Mouse (Mus musculus) layer of hippocampus, adult 6 months (tissue): ENCODE measurements around the gene Abhd17a. TPM values are rescaled to one million over a fixed set of nuclear protein-coding genes. Genes with fewer than 3 reads are reported as not detected.

Source experiments
- long read RNA-seq, 2 experiments: library from polyadenylated mRNA; unstranded; transcript quantifications; one replicate each; pipeline ENCODE4 v2.0.0; 2019 to 2020
- microRNA-seq: library from miRNA; unstranded; fragments of <30 nt; microRNA quantifications from one replicate; pipeline ENCODE4 v1.2.0, GENCODE M21; 2020
- polyA plus RNA-seq: library from polyadenylated mRNA; unstranded; fragments of <200 nt; fragmentation: Nextera tagmentation; gene quantifications from 2 replicates; pipeline ENCODE4 v1.2.3, GENCODE M21; 2021

The Abhd17a gene
- polyA plus RNA-seq = 42.4 and 50.1 TPM in 2 replicates
- long read RNA-seq, experiment 1, transcript Abhd17a-201 (5 exons, 1,468 nt) = major isoform, 8 of 49 reads
- long read RNA-seq, experiment 1, partial matches to known transcripts = 38 of 49 reads
- long read RNA-seq, experiment 1, other reads (novel, unspliced or antisense) = 3 of 49 reads
- long read RNA-seq, experiment 2, transcript Abhd17a-201 (5 exons, 1,468 nt) = major isoform, 8 of 28 reads
- long read RNA-seq, experiment 2, partial matches to known transcripts = 11 of 28 reads
- long read RNA-seq, experiment 2, other reads (novel, unspliced or antisense) = 9 of 28 reads

GRCm38 (mm10) chr10:80589879-80590854, at the start of gene Abhd17a:
Gene Abhd17a (minus strand): TSS chr10:80590341.

DNA sequence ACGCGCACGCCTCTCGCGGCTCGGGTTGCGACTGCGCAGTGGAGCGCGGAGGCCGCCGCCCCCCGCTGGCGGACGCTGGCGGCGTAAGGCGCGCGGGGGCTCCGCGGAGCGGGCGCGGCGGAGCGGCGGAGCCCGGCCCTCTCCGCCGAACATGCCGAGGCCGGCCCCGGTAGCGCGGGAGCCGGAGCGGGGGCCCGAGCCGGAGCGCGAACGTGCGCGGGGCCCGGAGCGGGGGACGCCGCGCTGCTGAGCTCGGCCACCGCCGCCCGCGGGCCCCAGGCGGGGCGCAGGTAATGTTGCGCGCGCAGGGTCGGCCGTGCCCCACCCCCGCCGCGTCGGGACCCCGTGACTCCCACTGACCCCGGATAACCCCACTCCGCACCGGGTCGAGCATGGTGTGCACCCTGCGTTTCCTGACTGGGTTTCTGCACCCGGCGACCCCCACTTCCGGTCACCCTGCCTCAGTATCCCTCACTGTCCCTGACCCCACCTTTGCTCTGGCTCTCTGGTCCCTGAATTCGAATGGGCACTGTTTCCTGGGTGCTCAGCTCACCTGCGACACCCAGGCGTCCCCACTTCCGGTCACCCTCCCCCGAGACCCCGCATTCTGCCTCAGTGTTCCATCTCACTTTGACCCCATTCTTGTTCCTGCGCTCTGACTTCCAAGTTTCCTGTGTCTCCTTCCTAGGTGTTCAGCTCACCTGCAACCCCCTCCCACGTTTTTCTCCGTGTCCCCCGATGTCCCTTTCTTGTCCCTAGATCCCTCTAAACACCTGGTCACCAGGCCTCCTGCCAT, 32.7 kb upstream of the Abhd17a start, which contains the start of gene Csnk1g2:
Gene Csnk1g2, plus strand, starts transcription at position 178 of the 796 bp plus-strand sequence.

GRCm38 (mm10) chr10:80605721-80606120, 15.6 kb upstream of the Abhd17a start, which contains the start of gene Gm49322:
Gene Gm49322 (plus strand): TSS chr10:80606021.

DNA sequence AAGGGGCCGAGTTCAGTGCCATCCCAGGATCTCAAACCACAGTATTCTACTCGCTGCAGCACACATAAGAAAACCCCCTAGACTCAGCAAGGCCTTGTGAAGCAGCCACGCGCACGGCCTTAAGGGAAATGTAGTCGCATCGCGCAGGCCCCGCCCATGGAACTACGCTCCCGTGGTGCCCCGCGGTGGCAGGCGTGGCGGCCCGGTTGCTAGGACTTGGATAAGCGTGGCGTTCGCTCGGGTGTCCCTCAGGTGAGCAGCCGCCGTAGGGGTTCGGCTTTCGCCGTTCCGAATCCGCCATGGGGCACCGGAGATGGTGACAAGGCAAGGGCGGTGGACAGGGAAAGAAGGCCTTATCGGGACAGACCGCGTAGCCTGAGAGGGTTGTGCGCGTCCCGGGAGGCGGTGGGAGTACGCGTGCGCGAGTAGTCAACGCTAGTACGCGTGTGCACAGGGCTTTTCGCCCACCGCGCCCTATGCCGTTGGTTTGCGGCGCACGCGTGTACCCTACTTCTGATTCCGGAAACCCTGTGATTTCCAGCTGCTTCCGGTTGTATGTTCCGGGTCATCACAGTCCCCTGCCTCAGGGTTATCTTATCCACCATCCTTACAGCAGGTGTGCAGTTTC, 12.7 kb upstream of the Abhd17a start, which contains the start of the genes Scamp4 and Adat3:
Gene Scamp4, plus strand, starts transcription at position 175 of the 628 bp plus-strand sequence.
Gene Adat3, plus strand, starts transcription at position 183 of the 628 bp plus-strand sequence.

DNA sequence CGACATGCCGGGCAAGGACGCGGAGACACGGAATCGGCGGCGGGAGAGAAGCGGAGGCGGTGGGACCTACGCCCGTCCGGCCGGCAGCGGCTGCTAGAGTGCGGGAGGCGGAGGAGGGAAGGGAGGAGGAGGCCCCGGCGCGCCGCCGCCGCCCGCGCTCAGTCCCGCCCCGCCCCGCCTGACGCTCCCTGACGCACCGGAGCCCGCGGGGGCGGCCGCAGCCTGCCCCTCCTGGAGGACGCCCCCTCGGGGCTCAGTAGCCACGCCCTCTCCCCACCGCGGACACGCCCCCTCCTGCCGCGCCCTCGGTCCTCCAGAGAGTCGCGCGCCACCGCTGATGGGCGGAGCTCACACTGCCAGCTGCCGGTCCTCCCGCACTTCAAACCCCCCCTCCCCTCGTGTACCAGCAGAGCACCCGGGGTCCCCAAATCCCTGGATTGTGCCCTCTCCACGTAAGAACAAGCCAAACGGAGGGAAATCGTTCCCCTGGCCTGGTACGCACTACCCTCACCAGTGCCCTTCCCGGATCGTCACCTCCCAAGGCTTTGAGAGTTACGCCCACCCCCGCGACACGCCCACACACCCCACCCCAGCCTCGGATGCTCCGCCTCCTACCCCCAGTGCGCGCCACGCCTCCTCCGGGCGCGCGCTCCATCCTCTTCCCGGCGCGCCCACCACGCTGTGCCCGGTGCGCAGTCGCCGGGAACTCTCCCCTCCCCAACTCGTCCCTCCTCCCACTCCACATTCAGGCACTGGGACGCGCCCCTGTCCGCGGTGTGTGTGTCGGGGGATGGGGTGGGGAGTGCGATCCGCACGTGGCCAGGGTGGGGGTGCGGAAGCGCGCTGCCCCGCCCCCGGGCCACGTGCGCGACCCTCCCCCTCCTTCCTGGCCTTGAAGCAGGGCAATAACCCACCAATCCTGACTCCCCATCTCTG, 12.7 kb downstream of the Abhd17a start, which contains the start of gene Klf16:
Gene Klf16, minus strand, starts transcription at position 127 of the 936 bp plus-strand sequence.

GRCm38 (mm10) chr10:80561116-80561944, 28.8 kb downstream of the Abhd17a start, which contains the start of gene Rexo1:
Gene Rexo1 (minus strand): TSS chr10:80561560.

GRCm38 (mm10) chr10:80538710-80539394, 51.3 kb downstream of the Abhd17a start, which contains the start of gene Atp8b3:
Gene Atp8b3 (minus strand): TSS chr10:80539124.

Small RNAs within 50 kb of the gene (microRNA-seq; reads per million reads assigned to microRNA genes)
- 3.4 reads per million, percentile 11 among the genes with 10 or more reads in this experiment for gene Mir6912

Other genes with a start within 250 kb of the Abhd17a start
- 2.3 and 3.4 TPM in 2 replicates for gene Adamtsl5, start 241.9 kb downstream of the Abhd17a start, polyA plus RNA-seq
- gene Plk5, start 233.9 kb downstream of the Abhd17a start, polyA plus RNA-seq = 20.6 and 23.4 TPM in 2 replicates
- gene Mex3d, start 202.7 kb downstream of the Abhd17a start, polyA plus RNA-seq = 1.4 and 2.5 TPM in 2 replicates
- 41.8 and 43.3 TPM in 2 replicates for gene Mbd3, start 190.8 kb downstream of the Abhd17a start, polyA plus RNA-seq
- 1,342 and 1,554 TPM in 2 replicates for gene Uqcr11, start 183.5 kb downstream of the Abhd17a start, polyA plus RNA-seq
- 7.2 and 9.6 TPM in 2 replicates for gene Tcf3, start 156.7 kb downstream of the Abhd17a start, polyA plus RNA-seq
- gene Onecut3, start 95.5 kb downstream of the Abhd17a start, polyA plus RNA-seq = not detected in 2 replicates
- gene Atp8b3, start 51.2 kb downstream of the Abhd17a start, polyA plus RNA-seq = 0.09 and 0.10 TPM in 2 replicates
- gene Rexo1, start 28.8 kb downstream of the Abhd17a start, polyA plus RNA-seq = 19.5 and 19.8 TPM in 2 replicates
- 7.5 and 8.9 TPM in 2 replicates for gene Klf16, start 13.0 kb downstream of the Abhd17a start, polyA plus RNA-seq
- 116 and 118 TPM in 2 replicates for gene Scamp4, start 12.5 kb upstream of the Abhd17a start, polyA plus RNA-seq
- gene Adat3, start 12.5 kb upstream of the Abhd17a start, polyA plus RNA-seq = 3.0 and 3.2 TPM in 2 replicates
- 0.23 and 0.29 TPM in 2 replicates for gene Gm49322, start 15.7 kb upstream of the Abhd17a start, polyA plus RNA-seq
- 18.6 and 20.5 TPM in 2 replicates for gene Csnk1g2, start 32.5 kb upstream of the Abhd17a start, polyA plus RNA-seq
- 22.4 and 26.9 TPM in 2 replicates for gene Btbd2, start 66.7 kb upstream of the Abhd17a start, polyA plus RNA-seq
- gene Mknk2, start 87.8 kb upstream of the Abhd17a start, polyA plus RNA-seq = 3.6 and 3.8 TPM in 2 replicates
- gene Mob3a, start 111.6 kb upstream of the Abhd17a start, polyA plus RNA-seq = 9.3 and 10.8 TPM in 2 replicates
- 46.9 and 47.1 TPM in 2 replicates for gene Izumo4, start 111.8 kb upstream of the Abhd17a start, polyA plus RNA-seq
- gene Ap3d1, start 151.9 kb upstream of the Abhd17a start, polyA plus RNA-seq = 51.0 and 52.8 TPM in 2 replicates
- gene Dot1l, start 164.9 kb upstream of the Abhd17a start, polyA plus RNA-seq = 1.5 and 1.6 TPM in 2 replicates
- 9.3 and 13.8 TPM in 2 replicates for gene Sf3a2, start 207.9 kb upstream of the Abhd17a start, polyA plus RNA-seq
- gene Plekhj1, start 208.3 kb upstream of the Abhd17a start, polyA plus RNA-seq = 96.0 and 103 TPM in 2 replicates
- gene Amh, start 214.9 kb upstream of the Abhd17a start, polyA plus RNA-seq = not detected in 2 replicates
- 7.5 and 7.7 TPM in 2 replicates for gene Jsrp1, start 223.2 kb upstream of the Abhd17a start, polyA plus RNA-seq
- gene Oaz1, start 236.3 kb upstream of the Abhd17a start, polyA plus RNA-seq = 2,817 and 2,885 TPM in 2 replicates